24 mouse cellular contexts compared by ENCODE assay signal in genomic region chr19:43976661-43977060, GRCm38 (mm10). TPM values are rescaled to one million over a fixed set of nuclear protein-coding genes. Genes with fewer than 3 reads are reported as not detected.
DNase-seq lines count a peak whose midpoint lies in the region; ATAC-seq and TF ChIP-seq lines count a peak whose summit lies in the region.
"Had no signal": no experiment of that assay in that cellular context is flagged by ENCODE, and none has a peak within 500 bp of the region (broad histone marks: within the 10 kb centered on the region; RNA-seq: fewer than 3 reads in every experiment).

No protein-coding gene starts in this region.

- no peaks in the 10 kb centered on the region for H3K36me3 ChIP-seq in heart, embryonic 11.5 days (ENCODE audit: control insufficient read depth, insufficient read depth, low read length)
- no peaks in the 10 kb centered on the region for H3K36me3 ChIP-seq in heart, postnatal 0 days (replicated peaks; ENCODE audit: control insufficient read depth, insufficient read depth, low read length)
- H3K36me3 ChIP-seq in midbrain, embryonic 14.5 days (ENCODE audit: control insufficient read depth, insufficient read depth, low read length), result no peaks in the 10 kb centered on the region
- H3K36me3 ChIP-seq: forebrain, embryonic 10.5 days; lung, embryonic 15.5 days had no signal

- no peak overlapping the region for H3K27ac ChIP-seq in heart, embryonic 11.5 days (ENCODE audit: low read depth, low read length)
- H3K27ac ChIP-seq in heart, postnatal 0 days (ENCODE audit: low read depth), result no peak overlapping the region
- H3K27ac ChIP-seq in midbrain, embryonic 14.5 days (replicated peaks; ENCODE audit: low read depth, low read length), result no peak overlapping the region
- H3K27ac ChIP-seq: forebrain, embryonic 10.5 days; lung, embryonic 15.5 days had no signal

- no peaks in the 10 kb centered on the region for H3K4me1 ChIP-seq in heart, embryonic 11.5 days (ENCODE audit: control insufficient read depth, insufficient read depth, low read length)
- no peaks in the 10 kb centered on the region for H3K4me1 ChIP-seq in heart, postnatal 0 days (ENCODE audit: control insufficient read depth, insufficient read depth)
- H3K4me1 ChIP-seq in midbrain, embryonic 14.5 days (ENCODE audit: control insufficient read depth, insufficient read depth, low read length), result no peaks in the 10 kb centered on the region
- H3K4me1 ChIP-seq: forebrain, embryonic 10.5 days; lung, embryonic 15.5 days had no signal

- H3K27me3 ChIP-seq in heart, embryonic 11.5 days (ENCODE audit: control insufficient read depth, insufficient read depth, low read length), result no peaks in the 10 kb centered on the region
- no peaks in the 10 kb centered on the region for H3K27me3 ChIP-seq in heart, postnatal 0 days (ENCODE audit: control insufficient read depth, insufficient read depth, low read length)
- no peaks in the 10 kb centered on the region for H3K27me3 ChIP-seq in midbrain, embryonic 14.5 days (ENCODE audit: control insufficient read depth, insufficient read depth, low read length)
- H3K27me3 ChIP-seq: lung, embryonic 15.5 days had no signal

- no peak overlapping the region for H3K9ac ChIP-seq in heart, embryonic 11.5 days (ENCODE audit: low read depth, low read length)
- H3K9ac ChIP-seq in heart, postnatal 0 days (replicated peaks; ENCODE audit: low read depth, low read length), result no peak overlapping the region
- H3K9ac ChIP-seq in midbrain, embryonic 14.5 days (replicated peaks; ENCODE audit: low read length), result no peak overlapping the region
- H3K9ac ChIP-seq: forebrain, postnatal 0 days; lung, embryonic 15.5 days had no signal

- DNase-seq in heart, adult 9 months (ENCODE audit: low spot score in 2 of 2), result peak; percentile 11 to 15
- peak; percentile 18 for DNase-seq in lung, postnatal 36 days
- DNase-seq in lung, postnatal 25 days (ENCODE audit: low spot score), result no peak
- DNase-seq in heart, postnatal 0 days (ENCODE audit: low spot score), result peak; percentile 38
- no peak for DNase-seq in midbrain, embryonic 14.5 days
- DNase-seq in kidney, adult 9 months, result no peak
- DNase-seq: adrenal gland, postnatal 36 days; cerebellum, adult 18-20 months; forebrain, postnatal 0 days; gastrocnemius, postnatal 14 days; kidney, adult 8-10 months; kidney, postnatal 25 days; right cerebral cortex, postnatal 25 days; thymus, postnatal 25 days had no signal

- H3K4me2 ChIP-seq in heart, embryonic 11.5 days, result no peak overlapping the region
- no peak overlapping the region for H3K4me2 ChIP-seq in heart, postnatal 0 days (ENCODE audit: low read depth, low read length)
- no peak overlapping the region for H3K4me2 ChIP-seq in midbrain, embryonic 14.5 days (ENCODE audit: low read length)
- H3K4me2 ChIP-seq: lung, embryonic 15.5 days had no signal

- no peak for TF ChIP-seq CTCF in heart, postnatal 0 days (IDR thresholded peaks at IDR 0.05; ENCODE audit: low read depth)

- H3K4me3 ChIP-seq in heart, embryonic 11.5 days (ENCODE audit: low read depth, low read length), result no peak overlapping the region
- no peak overlapping the region for H3K4me3 ChIP-seq in heart, postnatal 0 days (ENCODE audit: low read depth, low read length)
- no peak overlapping the region for H3K4me3 ChIP-seq in midbrain, embryonic 14.5 days (replicated peaks; ENCODE audit: low read depth, low read length)
- H3K4me3 ChIP-seq: forebrain, embryonic 10.5 days; lung, embryonic 15.5 days had no signal

- no peak for TF ChIP-seq EP300 in heart, postnatal 0 days (IDR thresholded peaks at IDR 0.05; ENCODE audit: low read depth)

- no peaks in the 10 kb centered on the region for H3K9me3 ChIP-seq in heart, embryonic 11.5 days (replicated peaks; ENCODE audit: control insufficient read depth, low read length)
- H3K9me3 ChIP-seq in heart, postnatal 0 days (replicated peaks; ENCODE audit: control insufficient read depth, low read length), result no peaks in the 10 kb centered on the region
- H3K9me3 ChIP-seq in midbrain, embryonic 14.5 days (ENCODE audit: control insufficient read depth, low read length), result no peaks in the 10 kb centered on the region
- H3K9me3 ChIP-seq: forebrain, embryonic 10.5 days; lung, embryonic 15.5 days had no signal

- 44% methylated on average over 6 of the region's 6 CpGs for WGBS in heart, embryonic 11.5 days (ENCODE audit: insufficient replicate concordance)
- WGBS in heart, postnatal 0 days, result 27% methylated on average over 6 of the region's 6 CpGs
- WGBS in midbrain, embryonic 14.5 days, result 78% methylated on average over 6 of the region's 6 CpGs

- ATAC-seq in heart, embryonic 11.5 days (replicated peaks; ENCODE audit: insufficient number of reproducible peaks, low FRiP score, low TSS enrichment), result no peak
- peak; percentile 47; the same call in 1 of the 2 replicates for ATAC-seq in heart, postnatal 0 days (ENCODE audit: insufficient read depth, low read depth)
- no peak for ATAC-seq in midbrain, embryonic 14.5 days (ENCODE audit: low FRiP score, low TSS enrichment)
- ATAC-seq: forebrain, postnatal 0 days; Patski had no signal

RNA-seq across cellular contexts. Expression of gene Cpn1, which starts 9.7 kb away (rescaled TPM):
- polyA plus RNA-seq in heart, embryonic 11.5 days (2014; fragmentation: Nextera tagmentation; extraction: Ambion mirVana), result 0.77 and 2.0 TPM in 2 replicates
- not detected in 2 replicates for total RNA-seq in heart, postnatal 0 days (2014; rRNA removed; ENCODE audit: low replicate concordance)
- 0.12 and 0.15 TPM in 2 replicates for polyA plus RNA-seq in heart, postnatal 0 days (2015; fragmentation: Nextera tagmentation; extraction: Ambion mirVana)
- 0.12 and 0.19 TPM in 2 replicates for polyA plus RNA-seq in midbrain, embryonic 14.5 days (2014; fragmentation: Nextera tagmentation; extraction: Ambion mirVana)
- total RNA-seq: gastrocnemius, postnatal 14 days; megakaryocyte-erythroid progenitor cell, adult 5-6 weeks; neutrophil, adult 5-6 weeks had no signal

RNA-seq across cellular contexts. Expression of gene Dnmbp, which starts 36.7 kb away (rescaled TPM):
- polyA plus RNA-seq in heart, embryonic 11.5 days (2014; fragmentation: Nextera tagmentation; extraction: Ambion mirVana), result 11.4 and 11.7 TPM in 2 replicates
- total RNA-seq in heart, postnatal 0 days (2014; rRNA removed; ENCODE audit: low replicate concordance), result 12.3 and 12.4 TPM in 2 replicates
- polyA plus RNA-seq in heart, postnatal 0 days (2015; fragmentation: Nextera tagmentation; extraction: Ambion mirVana), result 5.8 and 6.0 TPM in 2 replicates
- 7.2 and 8.6 TPM in 2 replicates for polyA plus RNA-seq in midbrain, embryonic 14.5 days (2014; fragmentation: Nextera tagmentation; extraction: Ambion mirVana)

RNA-seq across cellular contexts. Expression of gene Cyp2c23, which starts 52.3 kb away (rescaled TPM):
- 0.20 TPM in 1 of 2 replicates, not detected in the other for polyA plus RNA-seq in heart, embryonic 11.5 days (2014; fragmentation: Nextera tagmentation; extraction: Ambion mirVana)
- not detected in 2 replicates for total RNA-seq in heart, postnatal 0 days (2014; rRNA removed; ENCODE audit: low replicate concordance)
- polyA plus RNA-seq in heart, postnatal 0 days (2015; fragmentation: Nextera tagmentation; extraction: Ambion mirVana), result not detected in 2 replicates
- not detected in 2 replicates for polyA plus RNA-seq in midbrain, embryonic 14.5 days (2014; fragmentation: Nextera tagmentation; extraction: Ambion mirVana)
- total RNA-seq: forebrain, postnatal 0 days; gastrocnemius, postnatal 14 days; layer of hippocampus, adult 8-10 months; megakaryocyte-erythroid progenitor cell, adult 5-6 weeks; midbrain, postnatal 0 days; neutrophil, adult 5-6 weeks had no signal
- polyA plus RNA-seq: forebrain, embryonic 10.5 days; forebrain, postnatal 0 days; heart, embryonic 14.5 days; hindbrain, embryonic 11.5 days; midbrain, postnatal 0 days had no signal

Comparison
In these comparisons a context has a peak if more than half of its experiments do, and no peak if none do; other contexts are left out.
1. DNase-seq: peak in heart, adult 9 months (2 of 2), lung, postnatal 36 days (single experiment) and heart, postnatal 0 days (single experiment); none in lung, postnatal 25 days (single experiment), midbrain, embryonic 14.5 days (single experiment) and kidney, adult 9 months (single experiment).